Mouse (Mus musculus): ENCODE results near the gene Akr7a5.

Akr7a5 gene

GRCm38 (mm10) chr4:139310171-139310898 is at the start of gene Akr7a5, which contains the start of gene Pqlc2:
Akr7a5 (plus strand) TSS chr4:139310744.
Pqlc2 (minus strand) TSS chr4:139310708.
- ATAC-seq (ENCODE audit: low TSS enrichment): peak; percentile 86

- no peak for ATAC-seq (ENCODE audit: low TSS enrichment)
These were observed 47.6 kb upstream of the Akr7a5 start for GRCm38 (mm10) chr4:139262981-139263380.

GRCm38 (mm10) chr4:139265783-139266499 is 44.6 kb upstream of the Akr7a5 start:
- peak; percentile 44; the same call in 1 of the 2 replicates for ATAC-seq (ENCODE audit: low TSS enrichment)

- ATAC-seq (ENCODE audit: low TSS enrichment): no peak
These were observed 44.1 kb upstream of the Akr7a5 start for GRCm38 (mm10) chr4:139266500-139266865.

GRCm38 (mm10) chr4:139267335-139267734 is 43.2 kb upstream of the Akr7a5 start:
- no peak for ATAC-seq (ENCODE audit: low TSS enrichment)

GRCm38 (mm10) chr4:139268242-139268641 is 42.3 kb upstream of the Akr7a5 start:
- ATAC-seq (ENCODE audit: low TSS enrichment): no peak

- no peak for ATAC-seq (ENCODE audit: low TSS enrichment)
These were observed 40.4 kb upstream of the Akr7a5 start for GRCm38 (mm10) chr4:139270168-139270567.

GRCm38 (mm10) chr4:139271562-139271961 is 39.0 kb upstream of the Akr7a5 start:
- no peak for ATAC-seq (ENCODE audit: low TSS enrichment)

- no peak for ATAC-seq (ENCODE audit: low TSS enrichment)
These were observed 37.4 kb upstream of the Akr7a5 start for GRCm38 (mm10) chr4:139272951-139273680.

- ATAC-seq (ENCODE audit: low TSS enrichment): no peak
These were observed 36.0 kb upstream of the Akr7a5 start for GRCm38 (mm10) chr4:139274573-139274972.

GRCm38 (mm10) chr4:139276411-139276810 is 34.1 kb upstream of the Akr7a5 start:
- no peak for ATAC-seq (ENCODE audit: low TSS enrichment)

- ATAC-seq (ENCODE audit: low TSS enrichment): no peak
These were observed 30.0 kb upstream of the Akr7a5 start for GRCm38 (mm10) chr4:139280530-139280929.

GRCm38 (mm10) chr4:139281791-139282345 is 28.7 kb upstream of the Akr7a5 start:
- ATAC-seq (ENCODE audit: low TSS enrichment): no peak

- no peak for ATAC-seq (ENCODE audit: low TSS enrichment)
These were observed 27.6 kb upstream of the Akr7a5 start for GRCm38 (mm10) chr4:139282955-139283417.

GRCm38 (mm10) chr4:139284877-139285276 is 25.7 kb upstream of the Akr7a5 start:
- no peak for ATAC-seq (ENCODE audit: low TSS enrichment)

GRCm38 (mm10) chr4:139286234-139286633 is 24.3 kb upstream of the Akr7a5 start:
- no peak for ATAC-seq (ENCODE audit: low TSS enrichment)

- ATAC-seq (ENCODE audit: low TSS enrichment): peak; percentile 35; the same call in 1 of the 2 replicates
These were observed 23.3 kb upstream of the Akr7a5 start for GRCm38 (mm10) chr4:139287122-139287863.

GRCm38 (mm10) chr4:139289017-139289416 is 21.5 kb upstream of the Akr7a5 start:
- peak; percentile 53 for ATAC-seq (ENCODE audit: low TSS enrichment)

- ATAC-seq (ENCODE audit: low TSS enrichment): no peak
These were observed 19.4 kb upstream of the Akr7a5 start for GRCm38 (mm10) chr4:139291099-139291498.

- ATAC-seq (ENCODE audit: low TSS enrichment): no peak
These were observed 18.5 kb upstream of the Akr7a5 start for GRCm38 (mm10) chr4:139292038-139292437.

- ATAC-seq (ENCODE audit: low TSS enrichment): no peak
These were observed 13.0 kb upstream of the Akr7a5 start for GRCm38 (mm10) chr4:139297566-139297965.
